Mouse (Mus musculus) kidney, embryonic 16.5 days (tissue): Measurements from ENCODE around the gene Ovol2. TPM values are rescaled to one million over a fixed set of nuclear protein-coding genes. Genes with fewer than 3 reads are reported as not detected.
"Not testable (repeated sequence)": the region's sequence is repeated elsewhere in the genome, so short reads cannot be mapped to it uniquely, and the experiment has no call there.

Experiments
- ATAC-seq: fragments of 200-750 bp; cut with Nextera tagmentation; 2 replicates; pipeline ENCODE4 v1.8.0; 2017; ENCODE audit warnings: moderate TSS enrichment; ENCODE audit not compliant: low FRiP score, low TSS enrichment
- H3K27ac ChIP-seq: fragments of 300-500 bp; sonication (generic); 2 replicates; pipeline ENCODE4 v1.5.1; 2014; ENCODE audit warnings: low read length
- H3K27me3 ChIP-seq: fragments of 300-500 bp; sonication (generic); 2 replicates; pipeline ENCODE4 v1.6.1; 2014; ENCODE audit warnings: low read length, control low read depth, mixed read lengths; ENCODE audit not compliant: insufficient read depth
- H3K36me3 ChIP-seq: fragments of 300-500 bp; sonication (generic); 2 replicates; pipeline ENCODE4 v1.6.1; 2014; ENCODE audit warnings: low read length, control low read depth, mixed read lengths; ENCODE audit not compliant: insufficient read depth
- H3K4me1 ChIP-seq: fragments of 300-500 bp; sonication (generic); 2 replicates; pipeline ENCODE4 v1.6.1; 2014; ENCODE audit warnings: low read length, control low read depth, mixed read lengths; ENCODE audit not compliant: insufficient read depth
- H3K4me2 ChIP-seq: fragments of 300-500 bp; sonication (generic); replicated peaks from 2 replicates; pipeline ENCODE4 v1.6.1; 2014; ENCODE audit warnings: low read depth, low read length
- H3K4me3 ChIP-seq: fragments of 300-500 bp; sonication (generic); 2 replicates; pipeline ENCODE4 v1.5.1; 2014; ENCODE audit warnings: mild to moderate bottlenecking, low read length
- H3K9ac ChIP-seq: fragments of 300-500 bp; sonication (generic); replicated peaks from 2 replicates; pipeline ENCODE4 v1.6.1; 2014; ENCODE audit warnings: low read length
- H3K9me3 ChIP-seq: fragments of 300-500 bp; sonication (generic); 2 replicates; pipeline ENCODE4 v1.6.1; 2016; ENCODE audit warnings: low read length, control low read depth
- WGBS: fragments of 180-500 bp; shearing (Covaris S2); extraction: QIAGEN DNeasy Blood & Tissue Kit; methylation state at CpG from one replicate; pipeline ENCODE4 v1.1.7; 2014; 5-methylcytosine and 5-hydroxymethylcytosine counted together
- polyA plus RNA-seq: library from polyadenylated mRNA; unstranded; fragments of >200 nt; fragmentation: Nextera tagmentation; extraction: Ambion mirVana; gene quantifications from 2 replicates; pipeline ENCODE4 v1.2.1, GENCODE M21; 2015

The Ovol2 gene
- polyA plus RNA-seq, 1 experiment from 2014 or later = 1.2 TPM

DNA sequence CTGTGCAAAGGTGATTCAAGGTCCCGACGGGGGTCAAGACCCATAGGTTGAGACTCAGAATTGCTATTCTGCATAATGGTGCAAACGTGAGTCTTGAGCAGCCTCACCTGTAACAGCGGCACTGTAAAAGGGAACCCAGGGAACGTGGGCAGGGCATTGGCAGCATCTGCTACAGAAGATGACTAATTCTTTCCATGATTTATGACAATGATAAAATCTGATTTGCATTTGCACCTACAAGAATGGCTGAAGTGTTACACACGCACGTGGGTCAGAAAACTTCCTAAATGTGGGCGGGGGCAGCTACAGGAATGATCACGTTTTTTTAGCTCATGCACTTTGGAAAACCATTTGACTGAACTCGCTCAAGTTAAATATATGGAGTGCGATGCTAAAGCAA, 20.9 kb upstream of the Ovol2 start:
- Histone ChIP-seq H3K4me2 (no peak overlapping the region), H3K27me3 (no peaks in the 10 kb centered on the region), H3K4me1 (no peaks in the 10 kb centered on the region), H3K27ac (no peak overlapping the region), H3K9ac (no peak overlapping the region), H3K4me3 (no peak overlapping the region), H3K36me3 (no peaks in the 10 kb centered on the region), H3K9me3 (no peaks in the 10 kb centered on the region)
- WGBS = 79% methylated on average over 11 of the region's 11 CpGs
- no peak for ATAC-seq

DNA sequence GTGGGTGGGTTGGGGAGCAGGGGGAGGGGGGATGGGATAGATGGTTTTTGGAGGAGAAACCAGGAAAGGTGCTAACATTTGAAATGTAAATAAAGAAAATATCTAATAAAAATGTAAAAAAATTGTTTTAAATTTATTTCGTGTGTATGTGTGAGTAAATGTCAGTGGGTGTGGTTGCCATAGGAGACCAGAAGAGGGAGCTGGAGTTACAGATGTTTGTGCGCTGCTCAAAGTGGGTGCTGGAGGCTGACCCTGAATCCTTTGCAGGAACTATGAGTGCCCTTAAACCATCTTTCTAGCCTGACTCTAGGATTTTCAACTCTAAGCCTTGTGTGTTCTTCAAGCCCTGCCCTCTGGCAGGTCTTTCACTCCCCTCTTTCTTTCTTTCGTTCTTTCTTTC, 16.6 kb upstream of the Ovol2 start:
- Histone ChIP-seq H3K9me3 (no peaks in the 10 kb centered on the region), H3K4me3 (no peak overlapping the region), H3K4me1 (no peaks in the 10 kb centered on the region), H3K4me2 (no peak overlapping the region), H3K9ac (no peak overlapping the region), H3K27ac (no peak overlapping the region), H3K36me3 (no peaks in the 10 kb centered on the region), H3K27me3 (no peaks in the 10 kb centered on the region)
- WGBS = 67% methylated on average over 3 of the region's 3 CpGs
- no peak for ATAC-seq

DNA sequence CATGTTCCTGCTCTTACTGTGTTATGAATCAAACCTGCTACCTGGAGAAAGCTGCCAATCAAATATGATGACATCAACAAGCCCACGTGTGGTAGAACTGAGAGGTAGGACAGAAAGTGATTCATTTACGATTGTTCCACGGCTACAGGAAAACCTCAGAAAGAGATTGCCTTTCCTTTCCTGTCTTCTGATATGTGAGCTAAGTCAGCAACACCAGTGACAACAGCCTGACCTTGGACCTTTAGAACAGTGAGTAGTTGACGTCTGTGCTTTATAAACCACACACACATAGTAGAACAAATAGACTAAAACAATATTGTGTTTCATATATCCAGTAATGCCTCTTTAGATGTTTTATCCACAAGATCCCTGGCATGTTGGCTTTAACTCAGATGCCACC, 11.2 kb upstream of the Ovol2 start:
- no peaks in the 10 kb centered on the region for H3K36me3 ChIP-seq
- no peaks in the 10 kb centered on the region for H3K27me3 ChIP-seq
- ATAC-seq = no peak
- no peak overlapping the region for H3K4me3 ChIP-seq
- no peaks in the 10 kb centered on the region for H3K4me1 ChIP-seq
- WGBS = 54% methylated on average over 4 of the region's 4 CpGs
- H3K9ac ChIP-seq = no peak overlapping the region
- H3K27ac ChIP-seq = no peak overlapping the region
- H3K9me3 ChIP-seq = no peaks in the 10 kb centered on the region
- H3K4me2 ChIP-seq = no peak overlapping the region

DNA sequence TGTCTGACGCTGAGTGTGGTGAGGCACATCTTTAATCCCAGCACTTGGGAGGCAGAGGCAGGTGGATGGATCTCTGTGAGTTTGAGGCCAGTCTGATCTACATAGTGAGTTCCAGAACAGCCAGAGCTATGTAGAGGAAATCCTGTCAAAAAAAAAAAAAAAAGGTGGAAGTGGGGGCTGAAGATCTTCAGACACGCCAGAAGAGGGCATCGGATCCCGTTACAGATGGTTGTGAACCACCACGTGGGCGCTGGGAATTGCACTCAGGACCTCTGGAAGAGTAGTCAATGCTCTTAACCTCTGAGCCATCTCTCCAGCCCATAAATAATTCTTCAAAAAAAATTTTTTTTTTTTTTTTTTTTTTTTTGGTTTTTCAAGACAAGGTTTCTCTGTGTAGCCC, 6.2 kb upstream of the Ovol2 start:
- not testable (repeated sequence) for H3K27ac ChIP-seq, H3K9me3 ChIP-seq, H3K36me3 ChIP-seq, H3K9ac ChIP-seq, H3K4me2 ChIP-seq, H3K4me1 ChIP-seq, H3K4me3 ChIP-seq, ATAC-seq
- peaks cover 22% of the 10 kb centered on the region for H3K27me3 ChIP-seq
- 78% methylated on average over 6 of the region's 6 CpGs for WGBS

DNA sequence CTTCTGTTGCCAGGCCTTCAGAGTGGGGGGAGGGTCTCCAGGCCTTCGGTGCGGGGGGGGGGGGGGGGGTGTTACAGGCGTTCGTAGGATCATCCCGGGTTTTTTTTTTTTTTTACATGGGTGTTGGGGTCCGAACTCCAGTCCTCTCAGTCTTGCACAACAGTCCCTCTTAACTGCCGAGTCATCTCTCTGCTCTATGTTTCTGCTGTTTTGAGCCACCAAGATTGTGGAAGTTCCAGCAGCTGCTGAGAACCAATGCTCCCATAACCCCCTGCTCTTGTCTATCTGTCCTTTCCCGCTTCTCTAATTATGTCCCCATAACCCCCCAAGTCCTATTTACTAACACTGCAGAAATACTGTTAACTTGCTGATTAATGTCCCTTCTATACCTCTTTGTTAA, 5.8 kb upstream of the Ovol2 start:
- 82% methylated on average over 8 of the region's 8 CpGs for WGBS

DNA sequence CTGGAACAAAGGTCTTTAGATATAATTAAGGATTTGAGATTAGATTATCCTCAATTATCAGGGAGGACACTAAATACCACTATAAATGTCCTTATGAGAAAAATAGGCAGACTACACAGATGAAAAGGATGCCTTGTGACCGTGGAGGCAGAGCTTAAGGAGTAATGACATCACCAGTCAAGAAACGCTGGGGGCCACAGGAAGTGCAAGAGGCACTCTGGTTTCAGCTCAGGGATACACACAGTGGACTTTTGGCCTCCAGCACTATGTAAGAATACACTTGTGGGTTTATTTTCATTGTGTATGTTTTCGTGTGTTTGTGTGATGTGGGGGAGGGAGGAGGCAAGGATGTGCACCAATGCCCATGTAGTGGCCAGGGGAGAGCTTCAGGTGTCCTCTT, 5.3 kb upstream of the Ovol2 start:
- H3K9ac ChIP-seq = no peak overlapping the region
- WGBS = 44% methylated on average over 3 of the region's 3 CpGs
- no peaks in the 10 kb centered on the region for H3K9me3 ChIP-seq
- no peak for ATAC-seq
- H3K4me3 ChIP-seq = no peak overlapping the region
- no peaks in the 10 kb centered on the region for H3K36me3 ChIP-seq
- H3K4me2 ChIP-seq = no peak overlapping the region
- no peak overlapping the region for H3K27ac ChIP-seq
- peaks cover 30% of the 10 kb centered on the region for H3K27me3 ChIP-seq
- H3K4me1 ChIP-seq = peaks cover 11% of the 10 kb centered on the region

More for the DNA sequence above, 5.8 kb upstream of the Ovol2 start:
- no peak overlapping the region for H3K4me3 ChIP-seq
- ATAC-seq = no peak
- H3K4me2 ChIP-seq = no peak overlapping the region
- H3K9me3 ChIP-seq = no peaks in the 10 kb centered on the region
- no peak overlapping the region for H3K27ac ChIP-seq
- H3K27me3 ChIP-seq = peaks cover 26% of the 10 kb centered on the region
- H3K9ac ChIP-seq = no peak overlapping the region
- no peaks in the 10 kb centered on the region for H3K36me3 ChIP-seq
- peaks cover 7% of the 10 kb centered on the region for H3K4me1 ChIP-seq

DNA sequence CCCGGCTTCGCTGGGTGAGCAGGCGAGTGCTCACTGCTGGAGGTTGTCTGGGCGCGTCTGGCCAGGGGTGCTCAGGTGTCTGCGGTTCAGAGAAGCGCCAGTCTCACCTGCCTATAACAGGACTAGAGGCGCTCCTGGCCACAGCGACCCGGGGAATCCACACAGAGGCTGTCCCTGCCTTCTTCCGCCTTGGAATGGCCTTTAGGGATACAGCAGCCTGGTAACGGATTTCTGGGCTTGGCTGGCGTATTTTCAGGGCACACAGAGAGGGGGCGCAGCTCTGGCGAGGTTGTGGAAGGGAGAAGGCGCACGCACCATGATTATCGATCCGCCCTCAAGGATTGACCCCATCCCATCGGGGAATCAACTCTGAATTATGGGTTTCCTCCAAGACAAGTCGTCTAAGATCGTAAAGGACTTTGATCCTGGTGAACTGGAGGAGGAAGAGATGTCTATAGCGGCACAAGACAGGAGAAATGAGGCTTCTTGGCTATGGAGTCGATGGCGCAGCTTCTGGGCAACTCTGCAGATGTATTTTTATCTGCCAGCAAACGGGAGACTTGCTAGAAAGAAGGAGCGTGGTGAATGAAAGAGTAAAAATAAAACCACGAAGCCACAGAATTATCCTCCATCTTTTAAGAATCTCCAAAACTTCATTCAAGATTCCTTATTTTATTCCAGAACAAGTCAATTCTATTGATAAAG, 1.3 kb upstream of the Ovol2 start:
- no peaks in the 10 kb centered on the region for H3K36me3 ChIP-seq
- no peak overlapping the region for H3K27ac ChIP-seq
- peaks cover 68% of the 10 kb centered on the region for H3K27me3 ChIP-seq
- no peak overlapping the region for H3K9ac ChIP-seq
- 6% methylated on average over 28 of the region's 28 CpGs for WGBS
- peak overlapping the region; percentile 99 for H3K4me2 ChIP-seq
- peak overlapping the region; percentile 59 for H3K4me3 ChIP-seq
- H3K9me3 ChIP-seq = no peaks in the 10 kb centered on the region
- H3K4me1 ChIP-seq = peaks cover 39% of the 10 kb centered on the region
- 0 out of 2 replicates have a peak, but pooled peaks have one; percentile 7 for ATAC-seq

DNA sequence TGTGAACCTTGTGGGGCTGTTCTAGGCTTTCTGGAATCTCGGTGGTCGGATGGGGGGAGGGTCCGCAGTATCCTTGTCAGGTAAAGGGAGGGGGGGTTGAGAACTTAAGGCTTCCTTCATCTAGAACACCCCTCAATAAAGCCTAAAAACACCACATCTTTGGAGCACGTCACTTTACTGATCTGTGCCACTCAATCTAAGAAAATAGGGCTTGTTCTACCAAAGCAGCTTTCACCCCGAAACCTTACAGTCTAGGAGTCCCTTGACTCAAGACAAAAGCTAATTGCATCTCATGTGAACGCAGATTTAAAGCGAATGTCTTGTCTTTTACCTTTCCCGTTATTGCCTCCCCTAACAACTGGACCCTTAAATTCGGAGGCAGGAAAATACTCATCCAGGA, 540 bp upstream of the Ovol2 start:
- WGBS = 4% methylated on average over 9 of the region's 9 CpGs
- peak overlapping the region; percentile 99 for H3K4me2 ChIP-seq
- H3K9ac ChIP-seq = no peak overlapping the region
- no peak for ATAC-seq
- no peaks in the 10 kb centered on the region for H3K36me3 ChIP-seq
- peaks cover 39% of the 10 kb centered on the region for H3K4me1 ChIP-seq
- H3K4me3 ChIP-seq = peak overlapping the region; percentile 59
- H3K27ac ChIP-seq = no peak overlapping the region
- peaks cover 75% of the 10 kb centered on the region for H3K27me3 ChIP-seq
- H3K9me3 ChIP-seq = no peaks in the 10 kb centered on the region

DNA sequence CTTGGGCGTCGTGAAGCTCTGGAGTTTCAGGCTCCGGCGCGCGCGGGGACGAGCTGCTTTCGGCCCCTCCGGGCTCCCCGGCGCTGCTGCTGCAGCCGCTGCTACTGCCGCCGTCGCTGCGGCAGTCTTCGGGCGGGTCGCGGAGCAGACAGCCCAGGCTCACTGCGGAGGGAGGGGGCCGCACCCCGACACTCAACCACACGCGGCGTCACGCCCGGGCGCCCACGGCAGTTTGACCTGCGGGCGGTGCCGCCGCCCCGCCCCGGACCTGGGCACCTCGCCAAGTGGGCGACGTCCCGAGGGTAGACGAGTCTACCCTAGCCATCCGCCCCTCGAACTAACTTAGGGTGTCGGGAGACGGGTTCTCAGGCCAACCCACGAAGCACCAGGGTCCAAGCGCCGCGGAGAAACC, 980 bp downstream of the Ovol2 start:
- H3K27ac ChIP-seq = no peak overlapping the region
- no peaks in the 10 kb centered on the region for H3K9me3 ChIP-seq
- WGBS = under 1% methylated on average over 44 of the region's 50 CpGs
- H3K4me3 ChIP-seq = peak overlapping the region; percentile 59
- peak overlapping the region; percentile 57 for H3K9ac ChIP-seq
- ATAC-seq = peak; percentile 50; the same call in 1 of the 2 replicates
- peaks cover 39% of the 10 kb centered on the region for H3K4me1 ChIP-seq
- H3K27me3 ChIP-seq = peaks cover 75% of the 10 kb centered on the region
- H3K4me2 ChIP-seq = peak overlapping the region; percentile 99
- H3K36me3 ChIP-seq = no peaks in the 10 kb centered on the region

DNA sequence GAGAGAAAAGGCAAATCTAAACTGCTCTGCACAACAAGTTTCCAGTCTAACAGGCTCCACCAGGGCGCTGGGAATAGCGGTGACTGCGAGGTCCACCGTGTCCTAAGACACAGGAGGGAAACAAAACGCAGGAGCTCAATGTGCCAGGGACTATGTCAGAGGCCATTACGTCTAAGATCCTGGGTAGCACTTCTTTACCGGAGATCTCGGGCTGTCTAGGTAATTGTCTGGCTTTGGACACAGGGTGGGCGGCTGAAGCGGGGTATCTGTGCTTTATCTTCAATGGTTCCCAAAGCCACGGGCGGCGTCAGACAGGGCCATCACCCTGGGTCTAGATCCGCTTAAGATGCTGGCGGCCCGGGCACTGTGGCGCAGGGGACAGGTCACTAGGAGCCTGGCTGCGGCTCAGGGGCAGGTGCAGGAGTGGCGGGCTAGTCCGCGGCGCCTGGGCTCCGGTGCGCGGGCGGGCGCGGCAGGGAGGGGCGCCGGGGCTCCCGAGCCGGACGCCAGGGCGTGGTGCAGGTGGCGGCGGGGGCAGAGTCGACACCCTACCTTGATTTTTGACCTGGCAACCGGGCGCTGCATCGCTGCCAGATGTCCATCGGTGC, 1.5 kb downstream of the Ovol2 start:
- Histone ChIP-seq H3K4me1 (peaks cover 39% of the 10 kb centered on the region), H3K4me3 (peak overlapping the region; percentile 59), H3K27ac (no peak overlapping the region), H3K9me3 (no peaks in the 10 kb centered on the region), H3K9ac (peak overlapping the region; percentile 57), H3K4me2 (peak overlapping the region; percentile 99), H3K27me3 (peaks cover 75% of the 10 kb centered on the region), H3K36me3 (no peaks in the 10 kb centered on the region)
- peak; percentile 39; the same call in 1 of the 2 replicates for ATAC-seq
- WGBS = 1% methylated on average over 31 of the region's 41 CpGs
